Mouse (Mus musculus) ES-E14 (cell line): ENCODE data around the gene Mkln1. TPM values are rescaled to one million over a fixed set of nuclear protein-coding genes. Genes with fewer than 3 reads are reported as not detected.

Source experiments
- DNase-seq: peaks from one replicate; pipeline ENCODE4 v3.0.0-alpha.2; 2013; ENCODE audit warnings: low read depth, low spot score
- H3K27ac ChIP-seq: 2 replicates; pipeline ENCODE4 v1.5.1; 2012; ENCODE audit warnings: low read depth, mild to moderate bottlenecking, low read length, moderate library complexity, mixed read lengths; ENCODE audit not compliant: poor library complexity, insufficient read depth, severe bottlenecking
- H3K36me3 ChIP-seq: 2 replicates; pipeline ENCODE4 v1.6.1; 2012; ENCODE audit warnings: mild to moderate bottlenecking, low read length, moderate library complexity, mixed read lengths; ENCODE audit not compliant: control insufficient read depth, poor library complexity, insufficient read depth, severe bottlenecking
- H3K4me1 ChIP-seq, 2 experiments: fragments of 150-350 bp in 1 of 2; sonication (generic) in 1 of 2; 2 replicates each; pipeline ENCODE4 v1.6.1; 2012; ENCODE audit warnings: low read length in 2 of 2, mild to moderate bottlenecking in 1 of 2, mixed read lengths in 1 of 2; ENCODE audit not compliant: control insufficient read depth in 2 of 2, insufficient read depth in 2 of 2, poor library complexity in 1 of 2
- H3K4me3 ChIP-seq, 2 experiments: fragments of 150-350 bp in 1 of 2; sonication (generic) in 1 of 2; 2 replicates each; pipeline ENCODE4 v1.5.1; 2012; ENCODE audit warnings: low read length in 2 of 2, low read depth in 1 of 2, mild to moderate bottlenecking in 1 of 2, mixed read lengths in 1 of 2; ENCODE audit not compliant: insufficient read depth in 1 of 2, poor library complexity in 1 of 2, severe bottlenecking in 1 of 2
- H3K9ac ChIP-seq: 2 replicates; pipeline ENCODE4 v1.6.1; 2012; ENCODE audit warnings: low read depth, mild to moderate bottlenecking, low read length, mixed read lengths; ENCODE audit not compliant: poor library complexity, insufficient read depth, severe bottlenecking
- H3K9me3 ChIP-seq: fragments of 150-350 bp; sonication (generic); 2 replicates; pipeline ENCODE4 v1.6.1; 2012; ENCODE audit warnings: low read depth, mild to moderate bottlenecking, low read length; ENCODE audit not compliant: control insufficient read depth, insufficient read depth
- CHD2 ChIP-seq: IDR thresholded peaks from 2 replicates; pipeline ENCODE4 v1.6.1; 2014; ENCODE audit warnings: mild to moderate bottlenecking, low read depth, low read length, inconsistent platforms
- HCFC1 ChIP-seq: IDR thresholded peaks from 2 replicates; pipeline ENCODE4 v1.6.1; 2012; ENCODE audit warnings: low read length, inconsistent platforms, borderline replicate concordance; ENCODE audit not compliant: insufficient read depth
- MAFK ChIP-seq: IDR thresholded peaks from 2 replicates; pipeline ENCODE4 v1.6.1; 2014; ENCODE audit warnings: mild to moderate bottlenecking, low read depth, low read length, inconsistent platforms; ENCODE audit not compliant: insufficient read depth
- ZC3H11A ChIP-seq: IDR thresholded peaks from 2 replicates; pipeline ENCODE4 v1.6.1; 2012; ENCODE audit warnings: low read depth, mild to moderate bottlenecking, inconsistent platforms, low read length, borderline replicate concordance
- ZNF384 ChIP-seq: IDR thresholded peaks from 2 replicates; pipeline ENCODE4 v1.6.1; 2012; ENCODE audit warnings: low read depth, low read length, inconsistent platforms
- in situ Hi-C, 2 experiments: fragments of 600-800 bp; cut with MboI; formaldehyde crosslinking; loops; one replicate each; pipeline ENCODE4 v1.15.1; 2025; ENCODE audit warnings: low sequenced_read_pairs in 2 of 2, inconsistent platforms in 1 of 2; ENCODE audit not compliant: unreplicated experiment in 2 of 2
- total RNA-seq: library from RNA; depleted of rRNA; stranded (reverse); fragments of 300-350 nt; gene quantifications from 2 replicates; pipeline ENCODE4 v1.2.3, GENCODE M21; 2012

The Mkln1 gene
- total RNA-seq, 1 experiment, result 78.0 TPM

DNA sequence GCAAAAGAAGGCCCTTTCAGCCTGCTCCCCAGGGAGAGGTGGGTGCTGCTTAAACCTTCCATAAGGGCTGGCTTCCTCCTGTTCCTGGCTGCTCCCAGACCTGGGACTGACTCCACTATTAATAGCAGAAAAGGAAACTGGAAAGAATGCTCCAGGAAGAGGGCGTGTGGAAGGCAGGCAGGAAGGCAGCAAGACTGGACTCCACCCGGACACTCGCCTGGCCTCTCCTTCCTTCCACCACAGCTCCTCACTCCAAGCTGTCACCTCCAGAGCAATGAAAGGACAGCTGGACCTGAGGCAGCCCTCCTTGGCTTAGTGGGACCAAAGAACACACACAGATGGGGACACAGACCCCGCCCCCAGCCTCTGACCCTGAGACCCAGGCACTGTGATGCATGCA, 145.8 kb downstream of the Mkln1 start:
- Histone ChIP-seq H3K4me3 (no peak overlapping the region), H3K27ac (no peak overlapping the region), H3K36me3 (no peaks in the 10 kb centered on the region; the same call in 1 of the 2 replicates), H3K4me1 (no peaks in the 10 kb centered on the region; a peak in 1 of 4 replicates), H3K9me3 (no peaks in the 10 kb centered on the region), H3K9ac (no peak overlapping the region)
- DNase-seq, result no peak
- in situ Hi-C loops, result no loop called here
- no peak for TF ChIP-seq HCFC1
- no peak for TF ChIP-seq MAFK
- no peak for TF ChIP-seq ZC3H11A
- TF ChIP-seq ZNF384, result no peak
- no peak for TF ChIP-seq CHD2

DNA sequence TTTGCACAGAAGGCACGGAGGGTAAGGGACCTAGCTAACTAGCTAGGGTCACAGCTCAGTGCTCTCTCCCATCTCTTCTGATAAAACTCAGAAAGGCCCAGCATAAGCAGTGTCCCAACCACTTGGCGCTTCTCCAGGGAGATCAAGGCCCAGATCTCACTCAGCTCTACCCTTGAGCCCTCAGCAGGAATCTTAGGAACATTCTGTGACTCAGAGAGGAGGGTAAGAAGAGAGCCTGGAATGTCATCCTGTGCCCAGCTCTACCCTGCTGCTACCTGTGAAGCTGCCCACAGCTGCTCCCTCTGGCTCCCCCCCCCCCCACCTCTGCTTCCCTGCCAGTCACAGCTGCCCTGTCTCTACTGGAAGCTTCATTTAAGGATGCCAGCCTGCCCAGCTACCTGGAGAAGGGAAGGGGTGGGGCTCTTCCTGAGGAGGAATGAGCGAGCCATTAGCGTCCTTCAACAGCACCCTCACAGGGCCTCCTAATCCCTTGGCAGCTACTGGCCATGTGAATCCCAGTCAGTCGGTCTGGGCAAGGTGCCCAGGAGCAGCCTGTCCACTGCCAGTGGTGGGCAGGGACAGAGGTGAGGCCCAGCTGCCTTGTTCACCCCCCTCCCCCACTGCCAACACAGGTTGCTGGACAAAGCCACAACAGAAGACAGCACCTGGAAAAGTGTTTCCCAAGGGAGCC, 151.0 kb downstream of the Mkln1 start:
- Histone ChIP-seq H3K27ac (no peak overlapping the region; the same call in 1 of the 2 replicates), H3K36me3 (no peaks in the 10 kb centered on the region; the same call in 1 of the 2 replicates), H3K9ac (no peak overlapping the region), H3K9me3 (no peaks in the 10 kb centered on the region), H3K4me1 (peaks cover 0 to 2% of the 10 kb centered on the region in 2 experiments; a peak in 1 of 4 replicates), H3K4me3 (no peak overlapping the region)
- no peak for TF ChIP-seq ZNF384
- no peak for TF ChIP-seq MAFK
- TF ChIP-seq HCFC1, result no peak
- no peak for TF ChIP-seq ZC3H11A
- no peak for TF ChIP-seq CHD2
- in situ Hi-C loops, result no loop called here
- no peak for DNase-seq

DNA sequence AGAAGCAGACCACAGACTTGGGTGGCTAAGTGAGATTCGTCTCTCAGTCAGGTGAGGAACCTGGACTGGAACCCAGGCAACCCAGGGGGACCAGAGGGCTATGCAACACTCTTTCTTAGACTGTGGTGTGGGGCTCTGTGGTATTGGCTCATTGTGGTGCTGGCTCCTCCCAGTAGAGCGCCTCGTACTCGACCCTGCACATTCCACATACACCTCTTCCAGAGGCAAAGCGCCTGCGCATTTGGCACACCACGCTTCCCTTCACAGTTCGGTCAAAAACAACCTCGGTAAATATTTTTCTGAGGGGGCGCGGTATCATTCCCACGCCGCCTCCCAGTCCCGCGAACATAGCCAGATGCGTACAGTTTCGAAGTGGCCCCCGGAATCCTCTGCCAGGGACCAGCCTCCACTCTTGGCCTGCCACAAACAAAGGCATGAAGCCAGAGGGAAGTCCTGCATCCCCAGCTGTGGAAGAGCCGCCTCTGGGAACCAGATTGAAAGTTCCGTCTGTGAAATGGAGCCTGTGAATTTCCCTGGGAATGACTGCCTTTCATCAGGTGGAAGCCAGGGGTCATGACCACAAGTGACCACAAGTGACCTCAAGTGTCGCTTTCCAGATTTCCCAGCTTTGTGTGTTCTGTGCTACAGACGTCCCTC, 152.5 kb downstream of the Mkln1 start:
- no peak for DNase-seq
- Histone ChIP-seq H3K27ac (no peak overlapping the region), H3K4me1 (peaks cover 0 to 2% of the 10 kb centered on the region in 2 experiments; a peak in 1 of 4 replicates), H3K36me3 (peaks cover 2% of the 10 kb centered on the region; the same call in 1 of the 2 replicates), H3K4me3 (peak overlapping the region; percentile 31 to 51), H3K9ac (no peak overlapping the region), H3K9me3 (no peaks in the 10 kb centered on the region)
- TF ChIP-seq MAFK (no peak), CHD2 (no peak), HCFC1 (no peak), ZC3H11A (no peak), ZNF384 (no peak)
- in situ Hi-C loops, result no loop called here

DNA sequence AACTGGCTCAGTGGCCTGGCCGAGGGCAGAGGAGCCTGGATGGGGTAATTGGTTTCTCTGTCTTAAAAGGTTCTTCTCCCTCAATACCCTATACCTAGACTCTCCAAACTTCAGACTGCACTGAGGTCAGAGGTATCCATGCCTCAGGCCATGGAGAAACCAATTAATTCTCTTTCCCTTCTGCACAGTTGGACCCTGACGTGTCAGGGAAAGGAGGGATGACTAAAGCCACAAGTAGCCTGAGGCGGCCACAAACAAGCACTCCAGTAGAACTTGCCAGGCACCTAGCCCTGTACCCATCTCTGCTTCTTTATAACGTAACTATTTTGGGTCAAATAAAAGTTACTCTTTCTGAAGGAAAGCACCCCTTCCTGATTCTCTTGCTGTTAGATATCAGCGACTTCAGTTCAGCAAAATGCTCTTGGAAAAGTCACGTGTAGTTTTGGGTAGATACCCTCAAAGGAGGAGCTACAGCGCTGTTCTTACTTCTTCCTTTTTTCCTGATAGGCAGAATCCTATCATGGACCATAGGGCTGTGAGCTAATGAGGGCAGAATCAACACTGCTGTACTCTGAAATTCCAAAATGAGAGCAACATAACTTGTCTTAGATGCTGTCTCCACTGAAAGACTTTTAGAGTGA, 158.0 kb downstream of the Mkln1 start:
- H3K4me3 ChIP-seq, result no peak overlapping the region
- in situ Hi-C loops, result no loop called here

More for the DNA sequence above, 158.0 kb downstream of the Mkln1 start:
- peaks cover 1 to 12% of the 10 kb centered on the region in 2 experiments; a peak in 2 of 4 replicates for H3K4me1 ChIP-seq
- no peak overlapping the region for H3K9ac ChIP-seq
- no peak overlapping the region for H3K27ac ChIP-seq
- no peak for DNase-seq
- no peak for TF ChIP-seq HCFC1
- TF ChIP-seq ZNF384, result no peak
- no peak for TF ChIP-seq MAFK
- no peak for TF ChIP-seq CHD2
- peaks cover 6% of the 10 kb centered on the region; the same call in 1 of the 2 replicates for H3K36me3 ChIP-seq
- no peaks in the 10 kb centered on the region for H3K9me3 ChIP-seq
